Mouse (Mus musculus) Muller cell, postnatal 12 days (primary cell): ENCODE measurements around the gene Atp5s.

Source experiments
- DNase-seq: peaks from one replicate; pipeline ENCODE4 v3.0.0-alpha.2; 2015; ENCODE audit errors: inconsistent ontology term

Gene Atp5s

GRCm38 (mm10) chr12:69724711-69725460 is at the start of gene Atp5s, which contains the start of gene L2hgdh:
Gene Atp5s, plus strand, starts transcription at chr12:69724950.
Gene L2hgdh, minus strand, starts transcription at chr12:69724873.
- peak; percentile 99 for DNase-seq

- DNase-seq, result no peak
Measured at GRCm38 (mm10) chr12:69676157-69676556, 48.6 kb upstream of the Atp5s start.

DNA sequence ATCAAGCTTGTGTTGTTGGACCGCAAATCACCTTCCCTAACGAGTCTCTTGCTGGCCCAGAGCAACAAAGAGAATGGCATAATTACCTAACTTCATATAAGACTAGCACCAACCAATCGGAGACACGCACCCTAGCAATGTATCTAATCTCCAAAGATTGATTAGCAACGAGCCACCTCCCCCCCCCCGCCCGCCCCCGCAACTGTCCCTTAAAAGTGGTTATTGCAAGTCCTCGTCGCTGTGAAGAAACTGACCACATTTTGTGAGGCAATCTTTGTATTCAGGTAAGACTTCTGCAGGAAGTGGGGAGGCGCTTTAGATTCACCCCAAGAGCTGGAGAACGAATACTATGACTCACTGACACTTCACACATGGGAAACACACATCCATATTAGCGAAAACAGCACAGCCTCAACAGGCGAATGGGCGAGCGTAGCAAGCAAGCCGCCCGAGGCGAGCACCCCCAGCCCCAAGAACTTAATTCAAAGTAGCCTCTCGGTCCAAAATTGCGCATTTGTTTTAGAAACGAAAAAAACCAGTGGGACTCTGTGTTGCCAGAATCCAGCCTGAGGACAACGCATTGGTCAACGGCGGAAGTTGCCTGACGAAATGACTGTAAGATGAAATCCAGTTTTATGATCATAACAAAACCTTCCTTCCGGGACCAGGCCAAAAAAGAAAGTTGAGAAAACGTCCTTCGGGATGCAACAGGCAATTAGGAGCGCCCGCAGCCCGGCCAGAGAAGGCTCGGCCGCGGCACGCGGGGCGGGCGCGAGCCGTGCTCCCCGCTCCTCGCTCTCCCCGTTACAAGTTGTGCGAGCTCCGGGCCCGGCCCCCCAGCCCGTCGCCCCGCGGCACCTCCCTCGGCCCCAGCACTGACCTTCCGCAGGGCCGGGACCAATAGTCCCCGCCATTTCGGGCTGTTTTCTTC is 43.9 kb upstream of the Atp5s start:
- DNase-seq, result peak; percentile 64

- DNase-seq, result peak; percentile 78
Measured at GRCm38 (mm10) chr12:69681566-69682061, 43.1 kb upstream of the Atp5s start, which contains the start of gene Sos2. Gene Sos2, minus strand, starts transcription at chr12:69681852.

- DNase-seq, result peak; percentile 87
Measured at GRCm38 (mm10) chr12:69682065-69682787, 42.5 kb upstream of the Atp5s start.

DNA sequence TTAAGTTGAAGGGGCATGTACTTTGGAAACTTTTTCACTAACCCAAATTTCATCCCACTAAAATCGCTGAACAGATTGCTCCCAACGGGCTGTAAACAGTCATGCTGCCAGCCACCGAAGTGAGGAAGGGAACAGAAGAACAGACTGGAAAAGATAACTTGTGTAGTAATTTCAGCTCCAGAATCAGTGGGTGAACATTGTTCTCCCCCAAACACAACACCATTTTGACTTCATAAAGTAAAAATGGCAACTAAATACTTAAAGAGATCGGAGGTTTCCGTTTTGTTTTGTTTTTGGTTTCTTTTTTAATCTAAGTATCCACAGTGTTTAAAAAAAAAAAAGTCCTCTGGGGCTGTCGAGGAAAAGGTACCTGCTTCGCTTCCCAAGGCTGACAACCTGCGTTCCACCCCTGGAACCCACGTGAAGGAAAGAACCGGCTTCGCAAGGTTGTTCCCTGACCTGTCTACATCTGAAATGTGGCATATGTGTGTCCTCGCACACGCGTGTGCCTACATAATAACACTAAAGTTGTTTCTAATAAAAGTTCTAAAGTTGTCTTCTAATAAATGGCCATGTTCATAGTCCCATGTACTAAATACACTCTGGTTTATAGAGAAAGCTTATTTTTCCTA is 41.8 kb upstream of the Atp5s start:
- DNase-seq, result peak; percentile 26

DNA sequence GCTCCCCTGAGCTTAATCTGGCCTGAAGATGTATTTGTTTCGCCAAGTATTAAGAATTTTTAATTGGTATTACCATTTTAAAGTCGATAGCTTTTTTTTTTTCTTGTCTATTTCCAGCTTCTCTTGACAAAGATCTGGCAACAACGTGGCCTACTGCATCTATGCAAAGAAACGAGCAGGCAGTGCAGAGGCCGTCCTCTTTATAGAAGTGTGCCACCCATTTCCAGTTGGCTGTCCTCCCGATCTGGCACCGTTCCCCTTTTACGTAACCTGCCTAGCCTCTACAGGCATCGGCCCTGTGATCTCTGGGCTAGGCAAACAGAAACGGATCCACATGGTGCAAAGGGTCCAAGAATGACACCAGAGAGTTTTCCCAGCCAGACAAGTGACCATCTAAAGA is 41.2 kb upstream of the Atp5s start:
- peak; percentile 89 for DNase-seq

DNA sequence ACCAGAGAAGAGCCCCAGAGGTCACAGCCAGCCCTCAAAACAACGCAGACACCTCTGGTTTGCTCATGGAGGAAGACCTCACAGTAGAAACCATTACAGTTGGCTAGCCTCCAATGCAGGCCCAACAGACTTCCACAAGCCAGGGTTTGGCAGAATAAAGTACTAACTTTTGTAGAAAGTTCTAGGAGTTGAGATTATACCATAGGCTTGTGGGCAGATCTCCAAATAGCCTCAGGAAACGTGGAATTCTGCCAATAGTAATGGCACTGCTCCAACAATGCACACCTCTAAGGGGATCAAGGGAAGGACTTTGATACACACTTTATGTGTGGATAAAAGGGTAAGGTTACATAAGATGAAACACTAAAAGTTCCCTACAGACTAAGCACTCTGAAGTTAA is 36.4 kb upstream of the Atp5s start:
- DNase-seq, result no peak

DNA sequence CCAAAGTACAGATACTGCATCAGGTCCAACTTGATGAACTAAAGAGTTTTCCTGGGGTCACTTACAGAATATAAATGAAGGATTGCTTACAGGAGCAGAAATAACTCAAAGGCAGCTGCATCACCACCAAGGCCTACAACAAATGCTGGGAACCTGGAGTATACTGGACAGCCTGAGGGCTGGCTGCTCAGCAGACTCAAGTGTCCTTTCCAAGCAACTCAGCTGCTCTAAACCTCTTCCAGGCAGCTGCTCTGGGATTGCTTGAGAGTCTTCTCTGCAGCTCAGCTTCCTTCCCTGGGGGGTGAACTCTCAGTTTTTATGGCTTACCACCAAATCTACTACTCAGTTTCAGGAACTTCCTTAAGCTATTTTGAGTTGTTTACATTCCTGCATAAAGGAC is 35.7 kb upstream of the Atp5s start:
- no peak for DNase-seq

GRCm38 (mm10) chr12:69690714-69691113 is 34.0 kb upstream of the Atp5s start:
- DNase-seq, result no peak

- DNase-seq, result no peak
Measured at GRCm38 (mm10) chr12:69693471-69693870, 31.3 kb upstream of the Atp5s start.

- DNase-seq, result peak; percentile 10
Measured at GRCm38 (mm10) chr12:69696746-69697145, 28.0 kb upstream of the Atp5s start.

DNA sequence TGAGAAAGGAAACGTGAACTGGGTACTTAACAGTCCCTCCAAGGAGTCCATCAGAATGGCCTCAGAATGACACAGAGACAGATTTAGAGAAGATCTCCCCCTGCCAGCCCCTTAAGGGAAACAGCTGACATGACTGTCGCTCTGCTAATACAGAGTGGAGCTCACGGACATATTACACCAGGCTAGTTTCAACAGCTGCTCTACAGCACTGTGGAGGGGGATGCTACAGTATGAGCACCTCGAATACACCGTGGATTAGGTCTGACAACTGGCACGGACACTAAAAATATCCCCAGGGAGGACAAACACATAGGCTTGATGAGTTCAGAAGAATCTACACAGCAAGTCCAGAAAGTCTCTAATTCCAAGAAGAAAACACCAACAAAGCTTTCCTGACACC is 26.4 kb upstream of the Atp5s start:
- no peak for DNase-seq

DNA sequence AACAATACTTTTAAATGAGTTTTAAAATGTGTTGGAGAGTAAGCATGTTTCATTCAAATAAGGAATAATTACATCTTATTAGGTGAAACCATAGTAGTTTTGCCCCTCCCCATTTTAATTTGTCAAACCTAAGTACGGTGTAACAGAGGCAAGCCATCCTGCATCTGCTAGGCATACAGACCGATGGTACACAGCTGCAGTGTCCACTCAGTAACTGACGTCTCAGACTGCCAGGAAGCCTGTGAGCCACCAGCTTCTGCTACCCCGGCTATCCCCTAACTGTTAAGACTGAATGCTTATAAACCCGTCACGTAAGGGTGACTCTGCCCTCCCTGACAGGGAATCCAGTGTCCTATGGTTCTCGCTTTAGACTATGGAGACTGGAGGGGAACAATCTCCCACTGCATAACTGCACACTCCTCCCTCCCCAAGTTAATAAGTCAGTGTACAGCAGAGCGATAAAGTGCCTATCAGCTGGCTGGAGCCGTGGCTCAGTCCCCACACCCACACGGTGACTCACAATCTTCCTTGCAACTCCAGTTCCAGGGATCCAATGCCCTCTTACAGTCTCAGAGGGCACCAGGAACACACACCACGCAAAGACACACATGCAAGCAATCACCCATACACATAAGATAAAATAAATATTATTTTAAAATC is 19.8 kb upstream of the Atp5s start:
- DNase-seq, result no peak

GRCm38 (mm10) chr12:69713628-69714027 is 11.1 kb upstream of the Atp5s start:
- DNase-seq, result no peak

GRCm38 (mm10) chr12:69722857-69723256 is 1.9 kb upstream of the Atp5s start:
- DNase-seq, result no peak

DNA sequence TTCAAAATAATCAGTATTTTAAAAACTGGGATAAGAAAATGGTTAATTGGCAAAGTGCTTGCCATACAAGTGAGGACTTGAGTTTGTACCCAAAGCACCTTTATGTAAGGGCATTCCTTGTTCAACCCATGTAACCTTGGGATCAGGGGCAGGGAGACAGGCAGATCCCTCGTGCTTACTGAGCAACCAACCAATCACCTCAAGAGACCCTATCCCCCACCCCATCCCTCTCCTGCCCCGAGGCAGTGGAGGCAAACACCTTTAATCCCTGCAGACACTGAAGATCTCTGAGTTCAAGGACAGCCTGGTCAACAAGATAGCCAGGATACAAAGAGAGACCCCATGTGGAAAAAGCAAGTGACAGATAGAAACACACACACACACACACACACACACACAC is 1.4 kb upstream of the Atp5s start:
- DNase-seq, result no peak

GRCm38 (mm10) chr12:69724018-69724710 is 586 bp upstream of the Atp5s start:
- DNase-seq, result no peak

DNA sequence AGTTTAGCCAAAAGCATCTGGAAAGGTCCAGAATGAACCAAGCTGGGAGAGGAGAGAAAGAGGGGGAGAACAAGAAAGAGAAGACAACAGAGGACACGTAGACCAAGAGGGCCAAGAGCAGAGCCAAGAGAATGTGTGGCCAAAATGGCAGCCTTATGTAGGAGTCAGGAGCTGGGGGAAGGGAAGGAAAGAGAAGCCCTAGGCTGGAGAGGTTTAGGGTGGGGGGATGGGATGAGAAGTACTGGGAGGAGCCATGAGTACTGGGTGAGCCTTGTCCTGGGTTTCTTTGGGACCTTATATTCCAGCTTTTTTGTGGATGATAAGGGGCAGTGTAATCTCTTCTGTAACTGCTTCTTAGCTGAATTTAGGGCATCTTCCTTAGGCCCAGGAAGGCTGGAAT is 4.5 kb downstream of the Atp5s start:
- DNase-seq, result no peak

- no peak for DNase-seq
Measured at GRCm38 (mm10) chr12:69730306-69730705, 5.6 kb downstream of the Atp5s start.
